Mouse (Mus musculus) natural killer cell, adult 2 months (primary cell): Measurements from ENCODE around the gene Cyp8b1.

Source experiments
- DNase-seq, 2 experiments: peaks; one replicate each; pipeline ENCODE4 v3.0.0; 2022; ENCODE audit warnings: low spot score in 2 of 2

Cyp8b1 gene

GRCm38 (mm10) chr9:121891301-121891700 is 24.8 kb downstream of the Cyp8b1 start:
- no peak for DNase-seq

- no peak for DNase-seq
These were observed 25.6 kb downstream of the Cyp8b1 start for GRCm38 (mm10) chr9:121890441-121890941.

- DNase-seq = no peak
These were observed 26.1 kb downstream of the Cyp8b1 start for GRCm38 (mm10) chr9:121889927-121890440.

GRCm38 (mm10) chr9:121882015-121882457 is 34.1 kb downstream of the Cyp8b1 start:
- no peak for DNase-seq

GRCm38 (mm10) chr9:121881301-121881700 is 34.8 kb downstream of the Cyp8b1 start:
- DNase-seq = no peak

GRCm38 (mm10) chr9:121880840-121881239 is 35.3 kb downstream of the Cyp8b1 start:
- peak; percentile 38 to 68 for DNase-seq

GRCm38 (mm10) chr9:121877052-121877740 is 38.9 kb downstream of the Cyp8b1 start:
- no peak for DNase-seq

GRCm38 (mm10) chr9:121873578-121873977 is 42.5 kb downstream of the Cyp8b1 start:
- no peak for DNase-seq

- no peak for DNase-seq
These were observed 43.9 kb downstream of the Cyp8b1 start for GRCm38 (mm10) chr9:121872062-121872683.

GRCm38 (mm10) chr9:121869973-121870515 is 46.1 kb downstream of the Cyp8b1 start:
- no peak for DNase-seq

- DNase-seq = no peak
These were observed 46.7 kb downstream of the Cyp8b1 start for GRCm38 (mm10) chr9:121869432-121869831.

GRCm38 (mm10) chr9:121868236-121868635 is 47.9 kb downstream of the Cyp8b1 start:
- no peak for DNase-seq

- no peak for DNase-seq
These were observed 48.5 kb downstream of the Cyp8b1 start for GRCm38 (mm10) chr9:121867632-121868031.

- no peak for DNase-seq
These were observed 50.6 kb downstream of the Cyp8b1 start for GRCm38 (mm10) chr9:121865425-121866008.

- DNase-seq = no peak
These were observed 51.3 kb downstream of the Cyp8b1 start for GRCm38 (mm10) chr9:121864837-121865236.
